Mouse (Mus musculus) heart, embryonic 11.5 days (tissue): ENCODE results near the gene Eid2. TPM values are rescaled to one million over a fixed set of nuclear protein-coding genes. Genes with fewer than 3 reads are reported as not detected.
A peak's percentile ranks its signal among the peaks of the same experiment; 100 is the strongest.
"Not testable (repeated sequence)": the region's sequence is repeated elsewhere in the genome, so short reads cannot be mapped to it uniquely, and the experiment has no call there.

ENCODE experiments used
- ATAC-seq: fragments of 200-750 bp; cut with Nextera tagmentation; replicated peaks from 2 replicates; pipeline ENCODE4 v1.8.0; 2017; ENCODE audit warnings: moderate library complexity; ENCODE audit not compliant: insufficient number of reproducible peaks, low FRiP score, low TSS enrichment
- H3K27ac ChIP-seq: fragments of 300-500 bp; sonication (generic); 2 replicates; pipeline ENCODE4 v1.5.1; 2014; ENCODE audit warnings: mild to moderate bottlenecking, low read depth, low read length
- H3K27me3 ChIP-seq: fragments of 300-500 bp; sonication (generic); 2 replicates; pipeline ENCODE4 v1.6.1; 2014; ENCODE audit warnings: mild to moderate bottlenecking, low read length, mixed read lengths; ENCODE audit not compliant: control insufficient read depth, insufficient read depth
- H3K36me3 ChIP-seq: fragments of 300-500 bp; sonication (generic); 2 replicates; pipeline ENCODE4 v1.6.1; 2014; ENCODE audit warnings: mild to moderate bottlenecking, low read length, moderate library complexity, mixed read lengths; ENCODE audit not compliant: control insufficient read depth, insufficient read depth
- H3K4me1 ChIP-seq: fragments of 300-500 bp; sonication (generic); 2 replicates; pipeline ENCODE4 v1.6.1; 2014; ENCODE audit warnings: low read length; ENCODE audit not compliant: control insufficient read depth, insufficient read depth
- H3K4me2 ChIP-seq: fragments of 300-500 bp; sonication (generic); 2 replicates; pipeline ENCODE4 v1.6.1; 2014; ENCODE audit warnings: mild to moderate bottlenecking, moderate library complexity
- H3K4me3 ChIP-seq: fragments of 300-500 bp; sonication (generic); 2 replicates; pipeline ENCODE4 v1.5.1; 2014; ENCODE audit warnings: low read depth, low read length
- H3K9ac ChIP-seq: fragments of 300-500 bp; sonication (generic); 2 replicates; pipeline ENCODE4 v1.6.1; 2014; ENCODE audit warnings: mild to moderate bottlenecking, low read depth, low read length, moderate library complexity
- H3K9me3 ChIP-seq: fragments of 300-500 bp; sonication (generic); replicated peaks from 2 replicates; pipeline ENCODE4 v1.6.1; 2016; ENCODE audit warnings: low read length; ENCODE audit not compliant: control insufficient read depth
- WGBS: fragments of 180-500 bp; shearing (Covaris S2); extraction: QIAGEN DNeasy Blood & Tissue Kit; methylation state at CpG from one replicate; pipeline ENCODE4 v1.1.7; 2014; ENCODE audit not compliant: insufficient replicate concordance; 5-methylcytosine and 5-hydroxymethylcytosine counted together
- polyA plus RNA-seq: library from polyadenylated mRNA; unstranded; fragments of >200 nt; fragmentation: Nextera tagmentation; extraction: Ambion mirVana; gene quantifications from 2 replicates; pipeline ENCODE4 v1.2.1, GENCODE M21; 2014

Eid2 gene
- 5.4 TPM in 2 replicates for polyA plus RNA-seq

GRCm38 (mm10) chr7:28267129-28268041, at the start of gene Eid2:
Eid2 (plus strand) TSS chr7:28267881.
- Histone ChIP-seq H3K9me3 (no peaks in the 10 kb centered on the region), H3K27me3 (no peaks in the 10 kb centered on the region), H3K36me3 (no peaks in the 10 kb centered on the region), H3K9ac (peak within 1 kb of the TSS; percentile 88), H3K4me2 (peak within 1 kb of the TSS; percentile 83), H3K27ac (peak within 1 kb of the TSS; percentile 78), H3K4me1 (peaks cover 5% of the 10 kb centered on the region; the same call in 1 of the 2 replicates), H3K4me3 (peak within 1 kb of the TSS; percentile 89)
- 7% methylated on average over 57 of the region's 57 CpGs for WGBS
- ATAC-seq, result peak; percentile 80

DNA sequence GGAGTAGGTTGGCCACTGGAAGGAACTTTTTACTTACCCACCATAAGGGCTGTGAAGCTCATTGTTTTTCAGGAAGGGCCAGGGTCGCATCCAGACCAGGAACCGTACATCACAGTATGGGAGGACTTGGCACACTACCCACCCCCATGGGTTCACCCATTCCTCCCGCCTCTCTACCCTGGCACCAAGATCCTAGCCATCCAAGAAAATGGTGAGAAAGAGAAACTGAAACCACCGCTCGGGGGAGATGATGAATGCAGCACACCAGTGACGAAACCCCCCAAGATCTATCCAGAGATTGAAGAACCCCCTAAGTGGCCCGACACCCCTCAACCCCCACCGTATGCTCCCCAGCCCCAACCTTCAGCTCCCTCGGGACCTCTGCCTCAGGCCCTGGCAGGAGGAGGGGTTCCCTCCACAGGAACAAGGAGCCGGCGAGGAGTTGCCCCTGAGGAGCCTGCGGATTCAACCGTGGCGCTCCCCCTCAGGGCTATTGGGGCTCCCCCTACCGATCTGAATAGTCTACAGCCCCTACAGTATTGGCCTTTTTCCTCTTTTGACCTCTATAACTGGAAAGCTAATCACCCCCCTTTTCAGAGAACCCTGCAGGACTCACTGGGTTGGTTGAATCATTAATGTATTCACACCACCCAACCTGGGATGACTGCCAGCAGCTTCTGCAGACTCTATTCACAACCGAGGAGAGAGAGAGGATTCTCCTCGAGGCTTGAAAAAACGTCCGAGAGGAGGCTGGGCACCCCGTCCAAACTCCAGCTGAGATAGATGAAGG, 48.5 kb upstream of the Eid2 start:
- not testable (repeated sequence) for H3K27me3 ChIP-seq, H3K4me3 ChIP-seq, H3K4me1 ChIP-seq, H3K9ac ChIP-seq, H3K36me3 ChIP-seq, ATAC-seq, H3K4me2 ChIP-seq, H3K27ac ChIP-seq, H3K9me3 ChIP-seq
- WGBS, result 86% methylated on average over 20 of the region's 20 CpGs

DNA sequence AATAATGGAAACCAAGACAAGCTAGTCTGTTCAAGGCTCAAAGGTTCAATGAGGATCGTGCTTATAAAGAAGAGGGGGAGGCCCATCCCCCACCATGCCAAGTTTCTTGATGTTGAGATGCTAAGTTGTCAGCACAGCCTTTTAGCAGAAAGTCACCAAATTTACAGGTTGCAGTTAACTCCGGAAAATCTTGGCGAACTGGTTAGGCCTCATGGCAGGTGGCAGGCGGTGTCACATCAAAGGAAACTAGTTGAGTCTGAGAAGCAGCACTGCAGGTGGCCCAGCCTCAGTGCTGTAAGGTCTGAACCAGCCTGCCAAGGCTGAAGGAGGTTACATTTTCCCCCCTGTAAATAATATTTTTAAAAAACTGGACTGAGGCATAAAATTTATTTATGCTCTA, 40.8 kb upstream of the Eid2 start:
- H3K4me1 ChIP-seq, H3K27me3 ChIP-seq, H3K27ac ChIP-seq, H3K9me3 ChIP-seq, H3K4me3 ChIP-seq, ATAC-seq, H3K4me2 ChIP-seq, H3K36me3 ChIP-seq, H3K9ac ChIP-seq: not testable (repeated sequence)
- WGBS, result 81% methylated on average over 4 of the region's 4 CpGs

- H3K27ac ChIP-seq, H3K4me3 ChIP-seq, H3K27me3 ChIP-seq, H3K4me2 ChIP-seq, H3K36me3 ChIP-seq, H3K9me3 ChIP-seq, H3K9ac ChIP-seq, ATAC-seq, H3K4me1 ChIP-seq: not testable (repeated sequence)
- 80% methylated on average over 4 of the region's 4 CpGs for WGBS
Observed at GRCm38 (mm10) chr7:28227421-28227820, 40.3 kb upstream of the Eid2 start.

DNA sequence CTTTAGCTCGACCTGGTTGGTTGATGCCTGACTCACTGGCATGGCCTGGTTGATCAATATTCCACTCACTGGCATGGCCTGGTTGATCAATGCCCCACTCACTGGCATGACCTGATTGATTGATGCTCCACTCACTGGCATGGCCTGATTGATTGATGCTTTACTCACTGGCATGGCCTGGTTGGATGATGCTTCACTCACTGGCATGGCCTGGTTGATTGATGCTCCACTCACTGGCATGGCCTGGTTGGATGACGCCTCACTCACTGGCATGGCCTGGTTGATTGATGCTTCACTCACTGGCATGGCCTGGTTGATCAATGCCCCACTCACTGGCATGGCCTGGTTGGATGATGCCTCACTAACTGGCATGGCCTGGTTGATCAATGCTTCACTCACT, 23.7 kb upstream of the Eid2 start:
- not testable (repeated sequence) for H3K4me1 ChIP-seq, H3K4me3 ChIP-seq, H3K9ac ChIP-seq, H3K4me2 ChIP-seq, H3K27me3 ChIP-seq, H3K36me3 ChIP-seq, ATAC-seq, H3K27ac ChIP-seq, H3K9me3 ChIP-seq
- WGBS, result 71% methylated on average over 2 of the region's 2 CpGs

- Histone ChIP-seq H3K36me3 (no peaks in the 10 kb centered on the region), H3K9ac (no peak overlapping the region), H3K4me1 (no peaks in the 10 kb centered on the region), H3K27me3 (no peaks in the 10 kb centered on the region), H3K4me3 (no peak overlapping the region), H3K4me2 (no peak overlapping the region), H3K9me3 (0 out of 2 replicates have a peak, but pooled peaks cover 2% of the 10 kb centered on the region), H3K27ac (no peak overlapping the region)
- no peak for ATAC-seq
- WGBS, result 82% methylated on average over 3 of the region's 3 CpGs
Observed at GRCm38 (mm10) chr7:28248957-28249356, 18.7 kb upstream of the Eid2 start.

DNA sequence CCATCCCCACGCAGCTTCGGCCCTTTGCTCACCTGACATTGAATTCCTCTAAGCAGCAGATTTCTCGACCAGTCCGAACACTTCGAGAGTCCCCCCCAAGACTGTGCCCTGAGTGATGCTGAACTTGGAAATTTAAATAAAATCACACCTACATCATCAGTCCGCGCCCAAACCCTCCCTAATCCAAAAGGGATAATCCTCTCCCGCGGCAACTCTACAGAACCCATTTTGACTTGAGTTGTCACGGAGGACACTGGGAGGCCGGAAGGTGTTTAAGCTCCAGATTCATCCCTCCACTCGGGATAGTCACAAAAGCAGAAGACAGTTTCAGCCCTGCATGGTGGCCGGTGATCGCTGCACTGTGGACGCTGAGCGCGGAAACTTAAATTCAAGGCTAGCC, 15.7 kb upstream of the Eid2 start:
- no peaks in the 10 kb centered on the region for H3K36me3 ChIP-seq
- H3K4me2 ChIP-seq, result no peak overlapping the region
- no peak for ATAC-seq
- no peak overlapping the region for H3K27ac ChIP-seq
- WGBS, result 85% methylated on average over 17 of the region's 17 CpGs
- no peak overlapping the region for H3K4me3 ChIP-seq
- H3K4me1 ChIP-seq, result no peaks in the 10 kb centered on the region
- no peak overlapping the region for H3K9ac ChIP-seq
- no peaks in the 10 kb centered on the region for H3K27me3 ChIP-seq
- H3K9me3 ChIP-seq, result peaks cover 6% of the 10 kb centered on the region; the same call in 1 of the 2 replicates

GRCm38 (mm10) chr7:28254591-28254990, 13.1 kb upstream of the Eid2 start:
- Histone ChIP-seq H3K27me3 (no peaks in the 10 kb centered on the region), H3K4me3 (no peak overlapping the region), H3K9me3 (peaks cover 4% of the 10 kb centered on the region; the same call in 1 of the 2 replicates), H3K4me2 (no peak overlapping the region), H3K27ac (no peak overlapping the region), H3K36me3 (no peaks in the 10 kb centered on the region), H3K9ac (no peak overlapping the region), H3K4me1 (no peaks in the 10 kb centered on the region)
- no peak for ATAC-seq
- WGBS, result 76% methylated on average over 6 of the region's 6 CpGs
